ENCODE assay signal across 8 mouse cellular contexts in genomic region chr7:130892973-130893372, GRCm38 (mm10). TPM values are rescaled to one million over a fixed set of nuclear protein-coding genes. Genes with fewer than 3 reads are reported as not detected.
DNase-seq lines count a peak whose midpoint lies in the region; ATAC-seq and TF ChIP-seq lines count a peak whose summit lies in the region.

No protein-coding gene starts in this region.

- TF ChIP-seq CTCF in liver, adult 2 months (IDR thresholded peaks at IDR 0.05; ENCODE audit: low read depth, low read length), result no peak
- no peak for TF ChIP-seq CTCF in bone marrow, adult 2 months (IDR thresholded peaks at IDR 0.05; ENCODE audit: control insufficient read depth, insufficient read depth, low read length)
- TF ChIP-seq CTCF in olfactory bulb, adult 2 months (IDR thresholded peaks at IDR 0.05; ENCODE audit: insufficient read depth, low read depth, low read length), result no peak
- no peak for TF ChIP-seq CTCF in forebrain, postnatal 0 days (IDR thresholded peaks at IDR 0.05; ENCODE audit: low read depth)

- WGBS in liver, adult 2 months, result 34% methylated on average over 6 of the region's 6 CpGs
- WGBS in liver, embryonic 11.5 days, result 77% methylated on average over 6 of the region's 6 CpGs
- WGBS in bone marrow, adult 2 months, result 15% methylated on average over 6 of the region's 6 CpGs
- 27% methylated on average over 6 of the region's 6 CpGs for WGBS in olfactory bulb, adult 2 months
- 88% methylated on average over 6 of the region's 6 CpGs for WGBS in forebrain, postnatal 0 days

- DNase-seq in liver, adult 2 months (ENCODE audit: extremely low read depth, low read depth, low spot score), result peak; percentile 28
- DNase-seq in liver, embryonic 11.5 days (ENCODE audit: low spot score), result no peak
- peak; percentile 38 to 47 for DNase-seq in layer of hippocampus, adult 8-10 months (ENCODE audit: low spot score in 2 of 2)
- no peak for DNase-seq in forebrain, postnatal 0 days
- DNase-seq in kidney, adult 9 months, result no peak
- DNase-seq in yolk sac, embryonic 10.5 days (ENCODE audit: low spot score), result no peak

- peaks cover 9% of the 10 kb centered on the region; the same call in 1 of the 2 replicates for H3K36me3 ChIP-seq in liver, adult 2 months (ENCODE audit: control insufficient read depth, insufficient read depth, low read length)
- H3K36me3 ChIP-seq in liver, embryonic 11.5 days (ENCODE audit: control insufficient read depth, insufficient read depth, low read length), result no peaks in the 10 kb centered on the region
- H3K36me3 ChIP-seq in forebrain, postnatal 0 days (ENCODE audit: insufficient read depth), result peaks cover 20% of the 10 kb centered on the region

- no peaks in the 10 kb centered on the region for H3K27me3 ChIP-seq in liver, adult 2 months (ENCODE audit: control insufficient read depth, insufficient read depth, low read length)
- H3K27me3 ChIP-seq in liver, embryonic 11.5 days (replicated peaks; ENCODE audit: control insufficient read depth, insufficient read depth, low read length), result no peaks in the 10 kb centered on the region
- no peaks in the 10 kb centered on the region for H3K27me3 ChIP-seq in forebrain, postnatal 0 days (ENCODE audit: insufficient read depth, low read length)

- no peaks in the 10 kb centered on the region for H3K4me1 ChIP-seq in liver, adult 2 months (ENCODE audit: control insufficient read depth, insufficient read depth, low read length)
- H3K4me1 ChIP-seq in liver, embryonic 11.5 days (replicated peaks; ENCODE audit: control insufficient read depth, insufficient read depth, low read length), result no peaks in the 10 kb centered on the region
- H3K4me1 ChIP-seq in bone marrow, adult 2 months (ENCODE audit: control insufficient read depth, insufficient read depth, low read length), result peaks cover 1% of the 10 kb centered on the region; the same call in 1 of the 2 replicates
- peaks cover 11% of the 10 kb centered on the region for H3K4me1 ChIP-seq in olfactory bulb, adult 2 months (ENCODE audit: control insufficient read depth, insufficient read depth, low read length)
- no peaks in the 10 kb centered on the region for H3K4me1 ChIP-seq in forebrain, postnatal 0 days (ENCODE audit: insufficient read depth)

- no peak overlapping the region for H3K9ac ChIP-seq in liver, adult 2 months (ENCODE audit: low read depth, low read length)
- H3K9ac ChIP-seq in liver, embryonic 11.5 days (ENCODE audit: low read depth, low read length), result no peak overlapping the region
- H3K9ac ChIP-seq in forebrain, postnatal 0 days, result no peak overlapping the region

- ATAC-seq in liver, embryonic 11.5 days (replicated peaks; ENCODE audit: low FRiP score), result no peak
- no peak for ATAC-seq in forebrain, postnatal 0 days

- no peaks in the 10 kb centered on the region for H3K9me3 ChIP-seq in liver, embryonic 11.5 days (ENCODE audit: control insufficient read depth, low read length)
- H3K9me3 ChIP-seq in forebrain, postnatal 0 days (ENCODE audit: low read length), result no peaks in the 10 kb centered on the region

- TF ChIP-seq POLR2A in liver, adult 2 months (IDR thresholded peaks at IDR 0.05; ENCODE audit: extremely low read depth, insufficient read depth, low read length), result no peak
- no peak for TF ChIP-seq POLR2A in bone marrow, adult 2 months (IDR thresholded peaks at IDR 0.05; ENCODE audit: borderline replicate concordance, control insufficient read depth, low read depth, low read length)
- TF ChIP-seq POLR2A in olfactory bulb, adult 2 months (IDR thresholded peaks at IDR 0.05; ENCODE audit: insufficient read depth, low read depth, low read length), result no peak

- no peak overlapping the region for H3K27ac ChIP-seq in liver, adult 2 months (replicated peaks; ENCODE audit: insufficient read depth, low read depth, low read length)
- no peak overlapping the region for H3K27ac ChIP-seq in liver, embryonic 11.5 days (ENCODE audit: low read depth, low read length)
- H3K27ac ChIP-seq in bone marrow, adult 2 months (ENCODE audit: control insufficient read depth, insufficient read depth, low read depth, low read length, poor library complexity), result peak overlapping the region; percentile 71
- peak overlapping the region; percentile 54; the same call in 1 of the 2 replicates for H3K27ac ChIP-seq in olfactory bulb, adult 2 months (ENCODE audit: insufficient read depth, low read depth, low read length)
- no peak overlapping the region for H3K27ac ChIP-seq in forebrain, postnatal 0 days (ENCODE audit: low read depth, low read length)

- no peak overlapping the region for H3K4me3 ChIP-seq in liver, adult 2 months (ENCODE audit: insufficient read depth, low read depth, low read length)
- H3K4me3 ChIP-seq in liver, embryonic 11.5 days (ENCODE audit: low read depth, low read length), result no peak overlapping the region
- no peak overlapping the region for H3K4me3 ChIP-seq in bone marrow, adult 2 months (replicated peaks; ENCODE audit: control insufficient read depth, low read depth, low read length)
- no peak overlapping the region for H3K4me3 ChIP-seq in olfactory bulb, adult 2 months (ENCODE audit: insufficient read depth, low read depth, low read length)
- no peak overlapping the region for H3K4me3 ChIP-seq in forebrain, postnatal 0 days (ENCODE audit: low read depth, low read length)

- H3K79me2 ChIP-seq in liver, adult 2 months (ENCODE audit: control insufficient read depth, insufficient read depth, low read length), result no peaks in the 10 kb centered on the region

- H3K4me2 ChIP-seq in liver, embryonic 11.5 days, result no peak overlapping the region
- no peak overlapping the region for H3K4me2 ChIP-seq in forebrain, postnatal 0 days (ENCODE audit: low read depth)

RNA-seq across cellular contexts. Expression of gene Plekha1, which starts 27.4 kb away (rescaled TPM):
- total RNA-seq in liver, adult 2 months (2014; rRNA removed), result 7.0 and 9.3 TPM in 2 replicates
- polyA plus RNA-seq in liver, adult 2 months (2012; rRNA removed), result 4.3 and 5.6 TPM in 2 replicates
- polyA plus RNA-seq in liver, embryonic 11.5 days (2014; fragmentation: Nextera tagmentation; extraction: Ambion mirVana), result 18.4 and 20.1 TPM in 2 replicates
- 3.5 and 13.4 TPM in 2 replicates for polyA plus RNA-seq in bone marrow, adult 2 months (2011; ENCODE audit: insufficient read depth, insufficient read length, low replicate concordance, missing spikeins)
- 10 to 100 TPM; 87.2 to 97.4 (median 91.8) TPM for total RNA-seq in layer of hippocampus, adult 8-10 months (2022)
- 219 TPM in 1 of 2 replicates, not detected in the other for polyA plus RNA-seq in olfactory bulb, adult 2 months (2012; ENCODE audit: insufficient read depth, insufficient read length, low replicate concordance, missing spikeins)
- total RNA-seq in forebrain, postnatal 0 days (2014; rRNA removed), result 84.6 and 112 TPM in 2 replicates
- polyA plus RNA-seq in forebrain, postnatal 0 days (2015; fragmentation: Nextera tagmentation; extraction: Ambion mirVana), result 38.7 and 47.7 TPM in 2 replicates

RNA-seq across cellular contexts. Expression of gene Htra1, which starts 42.9 kb away (rescaled TPM):
- 3.2 and 3.6 TPM in 2 replicates for total RNA-seq in liver, adult 2 months (2014; rRNA removed)
- polyA plus RNA-seq in liver, adult 2 months (2012; rRNA removed), result 2.6 and 3.1 TPM in 2 replicates
- polyA plus RNA-seq in liver, embryonic 11.5 days (2014; fragmentation: Nextera tagmentation; extraction: Ambion mirVana), result 1.2 and 3.3 TPM in 2 replicates
- 1.6 and 11.5 TPM in 2 replicates for polyA plus RNA-seq in bone marrow, adult 2 months (2011; ENCODE audit: insufficient read depth, insufficient read length, low replicate concordance, missing spikeins)
- 100 to 1,000 TPM; 184 to 219 (median 213) TPM for total RNA-seq in layer of hippocampus, adult 8-10 months (2022)
- not detected in 2 replicates for polyA plus RNA-seq in olfactory bulb, adult 2 months (2012; ENCODE audit: insufficient read depth, insufficient read length, low replicate concordance, missing spikeins)
- 30.4 and 36.2 TPM in 2 replicates for total RNA-seq in forebrain, postnatal 0 days (2014; rRNA removed)
- 31.7 and 37.3 TPM in 2 replicates for polyA plus RNA-seq in forebrain, postnatal 0 days (2015; fragmentation: Nextera tagmentation; extraction: Ambion mirVana)

Comparison
In these comparisons a context has a peak if more than half of its experiments do, and no peak if none do; other contexts are left out.
1. DNase-seq: peak in liver, adult 2 months (single experiment) and layer of hippocampus, adult 8-10 months (2 of 2); none in liver, embryonic 11.5 days (single experiment), forebrain, postnatal 0 days (single experiment), kidney, adult 9 months (single experiment) and yolk sac, embryonic 10.5 days (single experiment).
2. H3K27ac ChIP-seq: peak in bone marrow, adult 2 months (single experiment) and olfactory bulb, adult 2 months (single experiment); none in liver, adult 2 months (single experiment), liver, embryonic 11.5 days (single experiment) and forebrain, postnatal 0 days (single experiment).